21 mouse cellular contexts compared by ENCODE assay signal in the genomic region with DNA sequence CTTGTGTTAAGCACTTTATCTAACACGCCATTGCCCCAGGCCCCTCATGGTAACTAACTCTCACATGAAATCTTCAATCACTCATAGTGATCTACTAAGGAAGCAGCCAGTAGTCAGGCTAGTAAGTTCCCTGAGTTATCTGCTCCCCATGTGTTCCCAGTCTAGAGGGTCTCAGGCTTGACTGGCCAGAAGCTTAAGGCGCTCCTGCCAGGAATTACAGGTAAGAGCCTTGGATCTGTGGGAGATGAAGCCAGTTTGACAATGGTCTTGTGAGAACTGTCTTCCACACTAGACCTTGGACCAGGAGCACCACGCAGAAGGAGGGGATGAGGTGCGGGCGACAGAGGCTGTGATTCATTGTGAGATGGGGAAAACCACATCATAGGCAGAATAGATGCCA.
DNase-seq lines count a peak whose midpoint lies in the region; ATAC-seq and TF ChIP-seq lines count a peak whose summit lies in the region.
"Had no signal": no experiment of that assay in that cellular context is flagged by ENCODE, and none has a peak within 500 bp of the region (broad histone marks: within the 10 kb centered on the region; RNA-seq: fewer than 3 reads in every experiment).

No protein-coding gene starts in this region.

- H3K9ac ChIP-seq in midbrain, embryonic 11.5 days (ENCODE audit: low read length): no peak overlapping the region
- no peak overlapping the region for H3K9ac ChIP-seq in midbrain, embryonic 16.5 days (ENCODE audit: low read depth, low read length)

- WGBS in midbrain, embryonic 11.5 days: 88% methylated on average over 5 of the region's 5 CpGs
- WGBS in midbrain, embryonic 16.5 days: 97% methylated on average over 5 of the region's 5 CpGs

- H3K4me1 ChIP-seq in midbrain, embryonic 11.5 days (ENCODE audit: control insufficient read depth, insufficient read depth, low read length): 0 out of 2 replicates have a peak, but pooled peaks cover 2% of the 10 kb centered on the region
- no peaks in the 10 kb centered on the region for H3K4me1 ChIP-seq in midbrain, embryonic 16.5 days (ENCODE audit: control insufficient read depth, insufficient read depth, low read length)
- H3K4me1 ChIP-seq in testis, adult 2 months (ENCODE audit: control insufficient read depth, insufficient read depth, low read length): peaks cover 7% of the 10 kb centered on the region

- TF ChIP-seq CTCF in testis, adult 2 months (IDR thresholded peaks at IDR 0.05; ENCODE audit: control insufficient read depth, insufficient read depth, insufficient replicate concordance, low read depth, low read length): no peak

- no peak overlapping the region for H3K4me2 ChIP-seq in midbrain, embryonic 11.5 days
- no peak overlapping the region for H3K4me2 ChIP-seq in midbrain, embryonic 16.5 days (ENCODE audit: low read length)

- no peak for TF ChIP-seq POLR2A in testis, adult 2 months (IDR thresholded peaks at IDR 0.05; ENCODE audit: control insufficient read depth, low read depth, low read length)

- no peaks in the 10 kb centered on the region for H3K27me3 ChIP-seq in midbrain, embryonic 11.5 days (ENCODE audit: control insufficient read depth, insufficient read depth, low read length)
- H3K27me3 ChIP-seq in midbrain, embryonic 16.5 days (ENCODE audit: control insufficient read depth, insufficient read depth, low read depth, low read length): no peaks in the 10 kb centered on the region
- H3K27me3 ChIP-seq in testis, adult 2 months (ENCODE audit: control insufficient read depth, insufficient read depth, low read length): no peaks in the 10 kb centered on the region

- no peak for ATAC-seq in midbrain, embryonic 11.5 days (ENCODE audit: low FRiP score)
- ATAC-seq in midbrain, embryonic 16.5 days: no peak
- peak; percentile 22; the same call in 1 of the 2 replicates for ATAC-seq in megakaryocyte-erythroid progenitor cell, adult 5-6 weeks (replicated peaks; ENCODE audit: low FRiP score, low TSS enrichment, poor library complexity, severe bottlenecking)
- ATAC-seq: activated CD4-positive, CD25-positive, alpha-beta regulatory T cell, adult 4 months; CD4-positive, CD25-positive, alpha-beta regulatory T cell, adult 4 months; Patski had no signal

- peak; percentile 83 for DNase-seq in heart, adult 11 months
- no peak for DNase-seq in heart, adult 18-20 months
- DNase-seq in midbrain, embryonic 11.5 days (ENCODE audit: low spot score, missing footprints): peak; percentile 78
- no peak for DNase-seq in testis, postnatal 14 days (ENCODE audit: low spot score)
- no peak for DNase-seq in frontal cortex, postnatal 36 days (ENCODE audit: low spot score in 2 of 2)
- DNase-seq: adrenal gland, adult 2 months; adrenal gland, adult 8-10 months; adrenal gland, postnatal 10 days; adrenal gland, postnatal 14 days; adrenal gland, postnatal 25 days; adrenal gland, postnatal 36 days; B cell, adult 2 months; cerebellum, adult 11 months; cerebellum, adult 11-12 months had no signal

- H3K4me3 ChIP-seq in midbrain, embryonic 11.5 days (ENCODE audit: low read depth, low read length): no peak overlapping the region
- no peak overlapping the region for H3K4me3 ChIP-seq in midbrain, embryonic 16.5 days (ENCODE audit: low read depth, low read length)
- peak overlapping the region; percentile 72 for H3K4me3 ChIP-seq in testis, adult 2 months (ENCODE audit: control insufficient read depth, low read depth, low read length)

- H3K36me3 ChIP-seq in midbrain, embryonic 11.5 days (ENCODE audit: control insufficient read depth, insufficient read depth, low read length): no peaks in the 10 kb centered on the region
- H3K36me3 ChIP-seq in midbrain, embryonic 16.5 days (ENCODE audit: control insufficient read depth, insufficient read depth, low read length): no peaks in the 10 kb centered on the region
- H3K36me3 ChIP-seq in testis, adult 2 months (ENCODE audit: control insufficient read depth, insufficient read depth, low read length): no peaks in the 10 kb centered on the region
- H3K36me3 ChIP-seq: G1E had no signal

- H3K9me3 ChIP-seq in midbrain, embryonic 11.5 days (ENCODE audit: control insufficient read depth, low read length): no peaks in the 10 kb centered on the region
- H3K9me3 ChIP-seq in midbrain, embryonic 16.5 days (replicated peaks; ENCODE audit: control insufficient read depth, low read length, poor library complexity, severe bottlenecking): no peaks in the 10 kb centered on the region
- H3K9me3 ChIP-seq: G1E had no signal

- H3K27ac ChIP-seq in midbrain, embryonic 11.5 days (ENCODE audit: low read depth, low read length): no peak overlapping the region
- H3K27ac ChIP-seq in midbrain, embryonic 16.5 days (ENCODE audit: low read length): no peak overlapping the region
- H3K27ac ChIP-seq in testis, adult 2 months (ENCODE audit: control insufficient read depth, insufficient read depth, low read depth, low read length): peak overlapping the region; percentile 40

Comparison
In these comparisons a context has a peak if more than half of its experiments do, and no peak if none do; other contexts are left out.
1. DNase-seq: peak in heart, adult 11 months (single experiment) and midbrain, embryonic 11.5 days (single experiment); none in heart, adult 18-20 months (0 of 2), testis, postnatal 14 days (single experiment) and frontal cortex, postnatal 36 days (0 of 2).